Mouse (Mus musculus) embryonic facial prominence, embryonic 11.5 days (tissue): ENCODE data around the gene Iqcn. TPM values are rescaled to one million over a fixed set of nuclear protein-coding genes. Genes with fewer than 3 reads are reported as not detected.

ENCODE experiments used
- ATAC-seq: fragments of 200-750 bp; cut with Nextera tagmentation; replicated peaks from 2 replicates; pipeline ENCODE4 v1.8.0; 2017; ENCODE audit warnings: low read depth; ENCODE audit not compliant: insufficient number of reproducible peaks, low FRiP score, low TSS enrichment
- DNase-seq: peaks from one replicate; pipeline ENCODE4 v3.0.0-alpha.2; 2015; ENCODE audit warnings: low spot score
- H3K27ac ChIP-seq: fragments of 300-500 bp; sonication (generic); replicated peaks from 2 replicates; pipeline ENCODE4 v1.5.1; 2014; ENCODE audit warnings: mild to moderate bottlenecking, low read depth, low read length, control low read depth
- H3K27me3 ChIP-seq: fragments of 300-500 bp; sonication (generic); 2 replicates; pipeline ENCODE4 v1.6.1; 2014; ENCODE audit warnings: mild to moderate bottlenecking, low read length, moderate library complexity, mixed read lengths; ENCODE audit not compliant: control insufficient read depth, insufficient read depth
- H3K36me3 ChIP-seq: fragments of 300-500 bp; sonication (generic); replicated peaks from 2 replicates; pipeline ENCODE4 v1.6.1; 2014; ENCODE audit warnings: low read depth, mild to moderate bottlenecking, low read length, moderate library complexity, mixed read lengths; ENCODE audit not compliant: control insufficient read depth, insufficient read depth
- H3K4me1 ChIP-seq: fragments of 300-500 bp; sonication (generic); 2 replicates; pipeline ENCODE4 v1.6.1; 2014; ENCODE audit warnings: low read length, mixed read lengths; ENCODE audit not compliant: control insufficient read depth, insufficient read depth
- H3K4me2 ChIP-seq: fragments of 300-500 bp; sonication (generic); 2 replicates; pipeline ENCODE4 v1.6.1; 2014; ENCODE audit warnings: low read depth, mild to moderate bottlenecking, control low read depth, low read length, moderate library complexity
- H3K4me3 ChIP-seq: fragments of 300-500 bp; sonication (generic); 2 replicates; pipeline ENCODE4 v1.5.1; 2014; ENCODE audit warnings: low read depth, low read length, control low read depth
- H3K9ac ChIP-seq: fragments of 300-500 bp; sonication (generic); replicated peaks from 2 replicates; pipeline ENCODE4 v1.6.1; 2014; ENCODE audit warnings: mild to moderate bottlenecking, control low read depth, low read length
- H3K9me3 ChIP-seq: fragments of 300-500 bp; sonication (generic); replicated peaks from 2 replicates; pipeline ENCODE4 v1.6.1; 2016; ENCODE audit warnings: mild to moderate bottlenecking, low read length, inconsistent platforms, mixed read lengths; ENCODE audit not compliant: control insufficient read depth
- WGBS: fragments of 180-500 bp; shearing (Covaris S2); extraction: QIAGEN DNeasy Blood & Tissue Kit; methylation state at CpG from one replicate; pipeline ENCODE4 v1.1.7; 2014; 5-methylcytosine and 5-hydroxymethylcytosine counted together
- polyA plus RNA-seq: library from polyadenylated mRNA; unstranded; fragments of >200 nt; fragmentation: Nextera tagmentation; extraction: Ambion mirVana; gene quantifications from 2 replicates; pipeline ENCODE4 v1.2.1, GENCODE M21; 2014

Gene Iqcn
- polyA plus RNA-seq, 1 experiment from 2014 or later = not detected

DNA sequence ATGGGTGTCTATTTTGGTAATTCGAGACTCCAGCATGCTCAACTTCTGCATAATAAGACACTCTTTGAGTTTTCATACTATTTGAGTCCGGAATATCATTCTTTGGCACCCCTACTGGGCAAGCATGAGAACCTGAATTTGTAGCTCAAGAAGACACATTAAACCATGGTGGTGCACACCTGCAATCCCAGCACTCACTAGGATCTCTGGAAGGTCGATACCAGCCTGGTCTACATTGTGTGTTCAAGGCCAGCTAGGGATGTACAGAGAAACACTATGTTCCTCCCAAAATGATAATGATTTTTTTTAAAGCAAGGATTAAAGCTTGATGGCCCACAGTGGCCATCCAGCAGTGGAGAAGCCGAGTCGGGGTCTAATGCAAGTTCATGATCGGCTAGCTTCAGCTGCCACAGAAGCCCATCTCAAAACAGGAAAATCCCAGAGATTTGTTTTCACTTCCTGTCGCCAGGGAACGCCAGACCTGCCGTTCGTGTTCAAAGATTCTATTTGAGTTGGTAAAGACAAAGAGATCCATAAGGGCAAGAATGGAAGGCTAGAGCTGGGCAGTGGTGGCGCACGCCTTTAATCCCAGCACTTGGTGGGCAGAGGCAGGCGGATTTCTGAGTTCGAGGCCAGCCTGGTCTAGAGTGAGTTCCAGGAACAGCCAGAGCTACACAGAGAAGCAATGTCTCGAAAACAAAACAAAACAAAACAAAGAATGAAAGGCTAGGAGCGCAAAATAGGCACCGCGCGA lies 30.8 kb upstream of the Iqcn start:
- ATAC-seq = peak; percentile 10; the same call in 1 of the 2 replicates

DNA sequence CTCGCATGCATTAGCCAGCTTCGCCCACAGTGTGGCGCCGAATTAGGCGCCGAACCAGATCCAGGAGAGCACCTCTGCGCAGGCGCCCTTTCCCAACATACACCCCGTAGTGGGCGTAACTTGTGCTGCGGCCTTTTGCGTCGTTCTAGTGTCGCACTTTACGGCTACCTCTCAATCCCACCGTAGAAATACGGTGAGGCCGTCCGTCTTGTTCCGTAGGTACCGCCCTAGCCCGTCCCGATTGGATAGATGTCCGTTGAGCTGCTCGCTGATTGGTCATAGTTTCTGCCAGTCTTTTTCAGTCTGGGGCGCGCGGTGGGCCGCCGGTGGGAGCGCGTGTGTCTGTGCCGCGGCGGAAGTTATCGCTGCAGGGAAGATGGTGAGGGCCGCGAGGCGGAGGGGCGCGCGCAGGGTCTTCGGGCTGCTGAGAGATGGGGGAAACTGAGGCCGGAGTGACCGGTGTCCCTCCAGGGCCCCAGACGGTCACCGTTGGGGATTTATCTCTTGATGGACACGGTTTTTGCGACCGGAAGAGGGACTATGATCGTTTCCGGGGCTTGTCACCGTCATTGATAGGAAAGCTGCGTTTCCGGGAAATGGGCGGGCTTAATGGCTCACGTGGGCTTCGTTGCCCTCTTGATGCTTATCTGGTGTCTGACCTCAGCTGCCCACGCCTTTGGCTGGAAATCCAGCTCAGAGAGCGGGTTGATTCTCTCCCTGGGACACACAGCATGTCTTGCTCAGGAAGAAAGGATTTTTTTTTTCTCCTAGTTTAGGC lies 30.0 kb upstream of the Iqcn start, which contains the start of gene Lsm4:
Gene Lsm4 (plus strand): TSS at position 170 of the 778 bp plus-strand sequence.
- DNase-seq (peak; percentile 100), ATAC-seq (peak; percentile 94)
- no peaks in the 10 kb centered on the region for H3K27me3 ChIP-seq
- 0% methylated on average over 60 of the region's 60 CpGs for WGBS
- peak within 1 kb of the TSS; percentile 79 for H3K4me2 ChIP-seq
- H3K4me3 ChIP-seq = peak within 1 kb of the TSS; percentile 47
- H3K4me1 ChIP-seq = no peaks in the 10 kb centered on the region; the same call in 1 of the 2 replicates
- H3K9ac ChIP-seq = peak within 1 kb of the TSS; percentile 65
- no peaks in the 10 kb centered on the region for H3K36me3 ChIP-seq
- H3K27ac ChIP-seq = peak within 1 kb of the TSS; percentile 49
- H3K9me3 ChIP-seq = no peaks in the 10 kb centered on the region

More for the DNA sequence above, 30.8 kb upstream of the Iqcn start:
- Histone ChIP-seq H3K4me1 (no peaks in the 10 kb centered on the region; the same call in 1 of the 2 replicates), H3K9ac (peak overlapping the region; percentile 65), H3K36me3 (no peaks in the 10 kb centered on the region), H3K4me3 (peak overlapping the region; percentile 47), H3K27ac (peak overlapping the region; percentile 32), H3K9me3 (no peaks in the 10 kb centered on the region), H3K4me2 (peak overlapping the region; percentile 37), H3K27me3 (no peaks in the 10 kb centered on the region)
- 39% methylated on average over 19 of the region's 19 CpGs for WGBS
- no peak for DNase-seq

DNA sequence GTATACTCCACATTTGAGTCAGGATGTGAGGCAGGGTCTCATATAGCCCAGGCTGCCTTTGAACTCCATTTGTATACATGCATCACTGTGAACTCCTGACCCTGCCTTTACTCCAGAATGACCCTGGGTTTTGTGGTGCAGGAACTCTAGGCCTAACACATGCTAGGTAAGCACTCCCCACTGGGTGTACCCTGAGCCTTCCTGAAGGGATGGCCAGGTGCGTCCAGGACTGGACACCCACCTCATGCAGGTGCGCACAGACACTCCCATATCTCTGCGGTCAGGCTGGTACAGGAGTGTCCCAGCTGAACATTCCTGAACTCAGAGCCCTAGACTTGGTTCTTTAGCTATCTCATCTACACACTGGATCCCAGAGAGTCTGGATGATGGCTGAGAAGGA lies 29.1 kb upstream of the Iqcn start:
- peak overlapping the region; percentile 49 for H3K27ac ChIP-seq
- 0 out of 2 replicates have a peak, but pooled peaks have one; percentile 8 for ATAC-seq
- WGBS = 87% methylated on average over 3 of the region's 3 CpGs

DNA sequence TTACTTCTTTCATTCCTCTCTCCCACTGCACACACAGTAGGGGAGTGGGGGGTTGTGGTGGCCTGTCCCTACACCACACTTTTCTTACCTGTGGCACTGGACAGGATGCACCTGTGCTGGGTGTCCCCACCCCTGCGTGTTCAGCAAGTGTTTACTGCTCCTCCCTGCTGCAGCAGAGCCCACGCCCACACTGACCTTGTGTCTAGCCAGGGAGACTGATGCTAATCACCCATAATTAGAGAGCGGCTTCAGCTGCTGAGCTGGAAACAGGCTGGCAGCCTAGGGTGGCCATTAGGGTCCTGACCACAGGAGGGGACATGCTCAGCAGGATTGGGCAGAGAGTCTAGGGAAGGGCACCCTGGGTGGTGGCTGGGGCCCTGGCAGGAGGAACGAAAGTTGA lies 28.5 kb upstream of the Iqcn start:
- Histone ChIP-seq H3K4me1 (no peaks in the 10 kb centered on the region; the same call in 1 of the 2 replicates), H3K9ac (peak overlapping the region; percentile 62), H3K4me2 (peak overlapping the region; percentile 7), H3K9me3 (no peaks in the 10 kb centered on the region), H3K27ac (no peak overlapping the region), H3K36me3 (no peaks in the 10 kb centered on the region), H3K27me3 (no peaks in the 10 kb centered on the region), H3K4me3 (no peak overlapping the region)
- WGBS = 73% methylated on average over 4 of the region's 4 CpGs
- no peak for DNase-seq
- ATAC-seq = no peak

More for the DNA sequence above, 29.1 kb upstream of the Iqcn start:
- Histone ChIP-seq H3K4me1 (no peaks in the 10 kb centered on the region; the same call in 1 of the 2 replicates), H3K9ac (peak overlapping the region; percentile 62), H3K4me3 (peak overlapping the region; percentile 47), H3K9me3 (no peaks in the 10 kb centered on the region), H3K36me3 (no peaks in the 10 kb centered on the region), H3K4me2 (peak overlapping the region; percentile 79), H3K27me3 (no peaks in the 10 kb centered on the region)
- DNase-seq = no peak

DNA sequence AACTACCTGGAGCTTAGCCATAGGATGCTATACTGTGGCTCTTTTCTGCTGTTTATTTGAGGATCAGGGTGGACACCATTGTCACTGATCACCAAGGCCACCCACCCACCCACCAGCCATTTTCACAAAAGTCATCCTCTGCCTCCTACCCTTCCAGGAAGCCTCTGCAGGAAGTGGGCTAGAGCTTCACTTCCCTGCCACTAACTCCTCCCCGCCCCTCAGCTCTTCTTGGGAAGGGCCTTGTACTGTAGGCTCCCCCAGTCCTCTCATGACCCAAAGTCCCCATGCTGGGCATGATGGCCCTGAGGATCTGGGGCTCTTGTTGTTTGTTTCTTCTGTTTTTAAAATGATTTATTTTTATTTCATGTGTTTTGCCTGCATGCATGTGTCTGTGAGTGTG lies 27.9 kb upstream of the Iqcn start:
- no peaks in the 10 kb centered on the region for H3K9me3 ChIP-seq
- no peak overlapping the region for H3K4me2 ChIP-seq
- no peaks in the 10 kb centered on the region; the same call in 1 of the 2 replicates for H3K4me1 ChIP-seq
- ATAC-seq = no peak
- no peak for DNase-seq
- H3K4me3 ChIP-seq = no peak overlapping the region
- no peaks in the 10 kb centered on the region for H3K36me3 ChIP-seq
- no peaks in the 10 kb centered on the region for H3K27me3 ChIP-seq
- 89% methylated on average over 1 of the region's 1 CpGs for WGBS
- no peak overlapping the region for H3K9ac ChIP-seq
- H3K27ac ChIP-seq = no peak overlapping the region

DNA sequence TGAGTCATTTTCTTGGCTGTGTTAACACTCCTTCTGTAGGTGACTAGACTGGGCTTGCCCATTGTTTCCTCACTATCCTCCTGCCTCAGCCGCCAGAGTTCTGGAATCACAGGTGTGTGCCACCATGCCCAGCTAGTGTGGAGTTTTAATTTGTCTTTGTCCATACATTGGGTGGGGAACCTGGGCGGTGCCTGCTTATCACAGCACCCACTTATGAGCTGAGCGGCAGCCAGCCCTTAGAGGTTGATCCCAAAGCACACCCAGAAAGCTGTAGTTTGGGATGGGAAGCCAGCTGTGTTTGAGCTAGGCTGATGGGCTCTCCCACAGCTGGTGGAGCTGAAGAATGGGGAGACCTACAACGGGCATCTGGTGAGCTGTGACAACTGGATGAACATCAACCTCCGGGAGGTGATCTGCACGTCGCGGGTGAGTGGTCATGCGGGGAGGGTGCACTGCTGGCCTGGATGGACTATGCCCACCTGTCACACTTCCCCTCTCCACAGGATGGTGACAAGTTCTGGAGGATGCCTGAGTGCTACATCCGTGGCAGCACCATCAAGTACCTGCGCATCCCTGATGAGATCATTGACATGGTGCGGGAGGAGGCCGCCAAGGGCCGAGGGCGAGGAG lies 25.7 kb upstream of the Iqcn start:
- no peak overlapping the region for H3K4me2 ChIP-seq
- WGBS = 90% methylated on average over 15 of the region's 15 CpGs
- no peak for DNase-seq
- H3K27ac ChIP-seq = no peak overlapping the region
- ATAC-seq = no peak
- H3K27me3 ChIP-seq = no peaks in the 10 kb centered on the region
- no peak overlapping the region for H3K9ac ChIP-seq
- H3K4me1 ChIP-seq = peaks cover 4% of the 10 kb centered on the region
- no peaks in the 10 kb centered on the region for H3K36me3 ChIP-seq
- H3K9me3 ChIP-seq = no peaks in the 10 kb centered on the region
- no peak overlapping the region for H3K4me3 ChIP-seq

DNA sequence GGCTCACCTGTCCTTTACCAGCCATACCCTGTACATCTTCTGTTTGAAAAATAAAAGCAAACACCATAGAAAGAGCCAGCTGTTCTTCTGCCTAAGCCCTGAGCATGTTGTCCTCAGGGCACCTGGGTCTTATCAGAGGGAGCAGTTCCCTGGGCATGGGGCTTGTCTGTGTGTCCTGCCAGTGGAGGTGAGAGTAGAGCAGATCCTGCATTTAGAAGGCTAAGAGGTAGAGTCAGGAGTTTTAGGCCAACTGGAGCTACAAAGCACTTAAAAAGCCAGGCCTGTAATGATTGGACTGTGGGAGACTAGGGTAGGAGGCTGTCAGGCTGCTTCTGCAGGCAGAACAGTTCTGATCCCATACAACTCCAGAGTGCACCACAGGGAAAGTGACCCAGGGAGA lies 24.6 kb upstream of the Iqcn start:
- H3K27me3 ChIP-seq = no peaks in the 10 kb centered on the region
- H3K9ac ChIP-seq = no peak overlapping the region
- no peak overlapping the region for H3K27ac ChIP-seq
- no peaks in the 10 kb centered on the region for H3K9me3 ChIP-seq
- H3K36me3 ChIP-seq = no peaks in the 10 kb centered on the region
- DNase-seq = no peak
- ATAC-seq = no peak
- no peak overlapping the region for H3K4me2 ChIP-seq
- peaks cover 4% of the 10 kb centered on the region for H3K4me1 ChIP-seq
- H3K4me3 ChIP-seq = no peak overlapping the region
